Mouse (Mus musculus) adipocyte (in vitro differentiated cells): Measurements from ENCODE around the gene Lhfpl2.
"Not testable (repeated sequence)": the region's sequence is repeated elsewhere in the genome, so short reads cannot be mapped to it uniquely, and the experiment has no call there.

ENCODE experiments used
- DNase-seq: peaks from one replicate; pipeline ENCODE4 v3.0.0-alpha.2; 2016; ENCODE audit warnings: low spot score

The Lhfpl2 gene

GRCm38 (mm10) chr13:94057563-94058560, at the start of gene Lhfpl2:
Lhfpl2 (plus strand) TSS chr13:94057796.
- peak; percentile 42 for DNase-seq

- DNase-seq = no peak
Observed at GRCm38 (mm10) chr13:94011996-94012575, 45.5 kb upstream of the Lhfpl2 start.

- DNase-seq = no peak
Observed at GRCm38 (mm10) chr13:94013986-94014385, 43.6 kb upstream of the Lhfpl2 start.

- not testable (repeated sequence) for DNase-seq
Observed at GRCm38 (mm10) chr13:94024575-94024974, 33.0 kb upstream of the Lhfpl2 start.

- no peak for DNase-seq
Observed at GRCm38 (mm10) chr13:94029147-94029546, 28.4 kb upstream of the Lhfpl2 start.

GRCm38 (mm10) chr13:94030551-94030950, 27.0 kb upstream of the Lhfpl2 start:
- DNase-seq = no peak

GRCm38 (mm10) chr13:94037313-94038051, 20.1 kb upstream of the Lhfpl2 start:
- DNase-seq = peak; percentile 11

- DNase-seq = no peak
Observed at GRCm38 (mm10) chr13:94038052-94038340, 19.6 kb upstream of the Lhfpl2 start.

- DNase-seq = peak; percentile 85
Observed at GRCm38 (mm10) chr13:94050036-94050435, 7.6 kb upstream of the Lhfpl2 start.

- DNase-seq = no peak
Observed at GRCm38 (mm10) chr13:94050782-94051181, 6.8 kb upstream of the Lhfpl2 start.

GRCm38 (mm10) chr13:94057036-94057562, 497 bp upstream of the Lhfpl2 start:
- no peak for DNase-seq

GRCm38 (mm10) chr13:94058642-94059222, 1.1 kb downstream of the Lhfpl2 start:
- no peak for DNase-seq

GRCm38 (mm10) chr13:94059373-94059772, 1.8 kb downstream of the Lhfpl2 start:
- DNase-seq = no peak

- DNase-seq = peak; percentile 45
Observed at GRCm38 (mm10) chr13:94059778-94060177, 2.2 kb downstream of the Lhfpl2 start.

- DNase-seq = no peak
Observed at GRCm38 (mm10) chr13:94060461-94060860, 2.9 kb downstream of the Lhfpl2 start.

- no peak for DNase-seq
Observed at GRCm38 (mm10) chr13:94061256-94061877, 3.8 kb downstream of the Lhfpl2 start.

- peak; percentile 18 for DNase-seq
Observed at GRCm38 (mm10) chr13:94062349-94063111, 4.9 kb downstream of the Lhfpl2 start.

- no peak for DNase-seq
Observed at GRCm38 (mm10) chr13:94063156-94063555, 5.6 kb downstream of the Lhfpl2 start.

- DNase-seq = no peak
Observed at GRCm38 (mm10) chr13:94064571-94064970, 7.0 kb downstream of the Lhfpl2 start.

- DNase-seq = no peak
Observed at GRCm38 (mm10) chr13:94065276-94066050, 7.9 kb downstream of the Lhfpl2 start.
